Mouse (Mus musculus) ES-Bruce4 (cell line): ENCODE data around the gene Sgk2.

Experiments
- CTCF ChIP-seq: IDR thresholded peaks from one replicate; pipeline ENCODE4 v1.8.1; 2011; ENCODE audit warnings: low read depth, low read length
- EP300 ChIP-seq: IDR thresholded peaks from 2 replicates; pipeline ENCODE4 v1.6.1; 2011; ENCODE audit warnings: low read depth, low read length; ENCODE audit not compliant: insufficient read depth
- POLR2A ChIP-seq: IDR thresholded peaks from one replicate; pipeline ENCODE4 v1.8.1; 2011; ENCODE audit warnings: low read length; ENCODE audit not compliant: insufficient read depth

- TF ChIP-seq POLR2A: no peak
- no peak for TF ChIP-seq EP300
- TF ChIP-seq CTCF: peak; percentile 58
Measured at GRCm38 (mm10) chr2:162999744-163000143, 12.6 kb downstream of the Sgk2 start.
